Mouse (Mus musculus): Measurements from ENCODE around the gene Ssx2ip.

Ssx2ip gene

DNA sequence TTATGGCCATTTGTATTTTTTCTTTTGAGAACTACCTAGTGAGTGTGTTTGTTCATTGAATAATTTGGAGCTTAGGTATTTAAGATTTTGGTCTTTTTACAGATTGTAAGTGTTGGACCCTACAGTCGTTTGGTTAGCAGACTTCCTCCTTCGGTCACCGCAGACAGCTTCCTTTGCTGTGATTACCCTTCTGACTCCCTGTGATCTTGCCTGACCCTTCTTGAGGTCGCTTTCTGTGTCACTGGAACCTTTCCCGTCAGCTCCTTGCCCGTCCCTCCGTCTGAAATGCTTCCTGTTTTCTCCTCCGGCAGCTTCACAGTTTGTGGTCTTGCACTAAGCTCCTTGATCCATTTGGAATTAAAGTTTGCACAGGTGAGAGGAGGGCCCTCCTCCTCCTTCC lies 17.3 kb downstream of the Ssx2ip start:
- CTCF ChIA-PET = no interaction called here
- POLR2A ChIA-PET = interaction anchor here in 1 of 4 experiments (0.6 to 1.3 kb wide), 3 partner anchors 11 to 99 kb away, joined by 3 read pairs; partner anchors contain the start of gene Rpf1

- ChIA-PET POLR2A (no interaction called here), CTCF (interaction anchor here (0.5 to 3.7 kb wide), 9 partner anchors 8 to 516 kb away, joined by 3 to 14 read pairs (median 4); no protein-coding TSS in a partner anchor)
Observed at GRCm38 (mm10) chr3:146423710-146424109, 19.3 kb downstream of the Ssx2ip start.

- ChIA-PET CTCF (interaction anchor here in 3 of 4 experiments (0.5 to 3.7 kb wide), 6 partner anchors 9 to 490 kb away, joined by 3 to 14 read pairs (median 5); no protein-coding TSS in a partner anchor), POLR2A (interaction anchor here in 1 of 4 experiments (0.7 to 2.1 kb wide), 3 partner anchors 14 to 92 kb away, joined by 3 to 4 read pairs (median 3); no protein-coding TSS in a partner anchor)
Observed at GRCm38 (mm10) chr3:146424306-146424900, 20.0 kb downstream of the Ssx2ip start.

- ChIA-PET POLR2A (interaction anchor here (0.7 to 2.1 kb wide), 19 partner anchors 10 to 341 kb away, joined by 3 to 8 read pairs (median 4); partner anchors contain the start of genes Ssx2ip (in 2 of the 4), Gng5 (in 1 of the 4), Rpf1 (in 1 of the 4) and Spata1 (in 1 of the 4)), CTCF (interaction anchor here in 3 of 4 experiments (0.6 to 3.7 kb wide), 7 partner anchors 10 to 1589 kb away, joined by 3 to 14 read pairs (median 5); no protein-coding TSS in a partner anchor)
Observed at GRCm38 (mm10) chr3:146425902-146426301, 21.5 kb downstream of the Ssx2ip start.

DNA sequence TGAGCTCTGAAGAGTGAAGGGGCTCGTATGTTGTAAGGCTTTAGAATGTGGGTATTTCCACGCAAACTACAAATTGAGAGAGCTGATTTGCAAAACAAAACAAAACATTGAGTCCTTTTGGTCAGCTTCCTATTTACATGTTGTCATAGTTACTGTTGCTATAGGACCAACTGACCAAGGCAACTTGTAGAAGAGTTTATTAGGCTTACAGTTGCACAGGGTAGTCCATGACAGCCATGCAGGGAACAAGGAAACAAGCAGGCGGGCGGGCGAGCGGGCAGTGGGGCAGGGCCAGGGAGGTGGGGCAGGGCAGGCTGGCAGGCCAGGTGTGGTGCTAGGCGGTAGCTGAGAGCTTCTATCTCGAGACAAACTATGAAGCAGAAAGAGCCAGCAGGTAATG lies 22.0 kb downstream of the Ssx2ip start:
- ChIA-PET CTCF (interaction anchor here (0.5 to 3.7 kb wide), 8 partner anchors 11 to 1588 kb away, joined by 3 to 14 read pairs (median 6); no protein-coding TSS in a partner anchor), POLR2A (interaction anchor here (0.7 to 2.1 kb wide), 20 partner anchors 10 to 425 kb away, joined by 3 to 8 read pairs (median 4); partner anchors contain the start of genes Ssx2ip (in 2 of the 4), Gng5 (in 1 of the 4), Rpf1 (in 1 of the 4) and Spata1 (in 1 of the 4))

GRCm38 (mm10) chr3:146433063-146433462 lies 28.6 kb downstream of the Ssx2ip start:
- POLR2A ChIA-PET = interaction anchor here in 2 of 4 experiments (0.5 to 1.5 kb wide), 4 partner anchors 12 to 860 kb away, joined by 3 read pairs; partner anchors contain the start of gene Ctbs (in 1 of the 2)
- CTCF ChIA-PET = interaction anchor here in 1 of 4 experiments (0.6 kb wide), 1 partner anchor 34 kb away, joined by 3 read pairs; no protein-coding TSS in a partner anchor

GRCm38 (mm10) chr3:146433681-146434350 lies 29.4 kb downstream of the Ssx2ip start:
- ChIA-PET POLR2A (no interaction called here), CTCF (no interaction called here)

DNA sequence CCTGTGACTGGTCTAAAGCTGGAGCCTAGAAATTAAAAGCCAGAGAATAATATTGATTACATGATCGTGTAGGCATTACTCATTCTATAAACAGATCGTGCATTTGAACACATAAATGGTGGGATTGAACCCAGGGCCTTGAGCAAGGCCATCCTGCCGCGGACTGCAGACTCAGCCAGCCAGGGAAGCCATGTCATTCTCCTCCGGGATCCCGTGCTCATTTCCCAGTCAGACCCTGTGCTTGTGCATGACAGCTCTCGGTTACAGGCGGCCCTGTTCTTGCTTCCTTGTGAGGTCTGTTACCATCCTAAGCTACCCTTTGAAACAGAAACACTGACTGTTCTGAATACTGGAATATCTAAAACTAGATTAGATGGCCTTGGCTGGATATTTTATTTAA lies 30.2 kb downstream of the Ssx2ip start:
- ChIA-PET CTCF (no interaction called here), POLR2A (no interaction called here)

DNA sequence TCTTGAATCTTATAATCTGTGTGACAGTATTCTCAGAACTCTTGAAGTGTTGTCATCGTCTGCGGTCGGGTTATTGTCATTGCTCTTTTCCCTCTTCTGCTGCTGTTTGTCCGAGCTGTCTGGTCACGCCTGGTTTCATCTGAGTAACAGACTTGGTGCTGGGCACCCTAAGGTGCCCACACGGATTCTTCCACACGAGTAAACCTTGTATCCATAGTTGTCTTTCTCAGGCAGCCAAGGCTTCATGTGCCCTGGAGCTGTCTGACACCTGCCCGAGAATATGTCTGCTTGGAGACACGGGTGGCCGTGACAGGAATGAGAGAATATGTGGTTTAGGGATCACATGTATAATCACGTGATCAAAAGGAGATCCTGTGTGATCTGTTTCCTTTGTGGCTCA lies 31.1 kb downstream of the Ssx2ip start:
- CTCF ChIA-PET = no interaction called here

GRCm38 (mm10) chr3:146436114-146436513 lies 31.7 kb downstream of the Ssx2ip start:
- POLR2A ChIA-PET = interaction anchor here in 2 of 4 experiments (1.0 to 1.2 kb wide), 2 partner anchors 9 to 10 kb away, joined by 3 read pairs; no protein-coding TSS in a partner anchor
- CTCF ChIA-PET = no interaction called here

More for the DNA sequence above, 31.1 kb downstream of the Ssx2ip start:
- POLR2A ChIA-PET = no interaction called here

DNA sequence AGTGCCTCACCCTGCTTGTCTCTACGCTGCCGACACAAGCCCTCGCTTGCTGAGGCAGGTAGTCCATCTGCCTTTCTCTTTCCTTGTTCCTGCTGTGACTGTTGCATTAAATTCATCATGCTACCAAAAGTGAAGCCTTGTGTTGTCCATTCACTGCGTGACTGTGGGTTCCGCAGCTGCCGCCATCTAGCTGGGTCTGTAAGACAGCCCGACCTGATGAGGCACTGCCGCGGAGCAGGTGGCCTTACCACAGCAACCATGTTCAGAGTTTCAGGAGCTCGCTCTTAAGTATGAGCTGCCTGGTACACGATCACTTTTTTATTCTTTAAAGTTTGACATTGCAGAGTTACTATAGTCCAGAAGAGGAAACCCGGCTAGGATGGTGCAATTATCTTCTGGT lies 35.6 kb downstream of the Ssx2ip start:
- ChIA-PET POLR2A (no interaction called here), CTCF (interaction anchor here in 1 of 4 experiments (0.7 kb wide), 1 partner anchor 85 kb away, joined by 7 read pairs; no protein-coding TSS in a partner anchor)

GRCm38 (mm10) chr3:146440422-146440821 lies 36.0 kb downstream of the Ssx2ip start:
- ChIA-PET CTCF (interaction anchor here in 1 of 4 experiments (0.7 kb wide), 1 partner anchor 86 kb away, joined by 7 read pairs; no protein-coding TSS in a partner anchor), POLR2A (interaction anchor here in 1 of 4 experiments (0.7 kb wide), 1 partner anchor 26 kb away, joined by 3 read pairs; no protein-coding TSS in a partner anchor)

GRCm38 (mm10) chr3:146442484-146442883 lies 38.0 kb downstream of the Ssx2ip start:
- ChIA-PET CTCF (no interaction called here), POLR2A (interaction anchor here in 2 of 4 experiments (1.2 to 1.6 kb wide), 2 partner anchors 9 to 16 kb away, joined by 3 to 4 read pairs; no protein-coding TSS in a partner anchor)

GRCm38 (mm10) chr3:146442936-146443335 lies 38.5 kb downstream of the Ssx2ip start:
- ChIA-PET POLR2A (interaction anchor here in 1 of 4 experiments (1.6 kb wide), 1 partner anchor 8 kb away, joined by 3 read pairs; no protein-coding TSS in a partner anchor), CTCF (no interaction called here)

DNA sequence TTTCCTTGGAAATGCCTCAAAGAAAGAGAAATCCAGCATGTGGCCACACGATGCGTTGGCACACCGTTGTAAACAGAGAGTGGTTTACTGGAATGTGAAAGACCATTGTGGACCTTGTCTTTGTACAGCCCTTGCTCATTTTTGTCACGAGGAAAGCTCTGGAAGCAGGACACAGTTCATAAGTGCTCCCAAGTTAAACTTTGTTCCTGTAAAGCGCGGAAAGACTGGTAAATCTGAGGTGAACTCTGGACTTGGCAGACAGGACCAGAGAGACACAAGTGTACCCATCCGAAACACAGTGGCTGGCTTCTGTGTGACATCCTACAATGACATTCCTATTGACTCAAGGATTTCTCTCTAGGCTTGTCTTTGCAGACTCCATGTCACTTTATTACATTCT lies 38.9 kb downstream of the Ssx2ip start:
- ChIA-PET CTCF (no interaction called here), POLR2A (interaction anchor here in 1 of 4 experiments (1.6 kb wide), 1 partner anchor 8 kb away, joined by 3 read pairs; no protein-coding TSS in a partner anchor)

GRCm38 (mm10) chr3:146444880-146445279 lies 40.4 kb downstream of the Ssx2ip start:
- ChIA-PET CTCF (no interaction called here), POLR2A (interaction anchor here in 2 of 4 experiments (1.0 kb wide), 2 partner anchors 8 to 9 kb away, joined by 3 read pairs; no protein-coding TSS in a partner anchor)

- CTCF ChIA-PET = no interaction called here
- POLR2A ChIA-PET = interaction anchor here in 1 of 4 experiments (0.8 to 1.6 kb wide), 2 partner anchors 20 to 131 kb away, joined by 3 to 4 read pairs; no protein-coding TSS in a partner anchor
Observed at GRCm38 (mm10) chr3:146447156-146447555, 42.7 kb downstream of the Ssx2ip start.

DNA sequence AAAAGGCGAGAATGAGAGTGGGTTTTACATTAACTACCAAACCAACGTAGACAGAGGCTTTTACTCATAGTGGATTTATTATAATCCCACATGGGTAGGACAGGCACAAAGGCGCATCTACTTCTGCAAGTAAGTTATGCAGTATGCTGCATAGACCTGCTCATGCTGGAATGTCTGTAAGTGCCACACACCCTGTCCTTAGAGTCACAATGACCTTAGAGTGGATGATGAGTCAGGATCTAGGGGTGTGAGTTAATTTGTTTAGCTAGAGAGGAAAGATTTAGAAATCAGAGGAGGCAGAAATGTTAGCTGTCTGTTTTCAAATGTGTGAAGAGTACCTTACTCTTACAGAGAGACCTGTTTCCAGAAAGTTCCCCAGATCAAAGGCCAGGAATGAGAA lies 43.2 kb downstream of the Ssx2ip start:
- POLR2A ChIA-PET = interaction anchor here in 1 of 4 experiments (0.8 to 1.7 kb wide), 3 partner anchors 20 to 131 kb away, joined by 3 to 6 read pairs (median 4); partner anchors contain the start of gene Rpf1
- CTCF ChIA-PET = no interaction called here

GRCm38 (mm10) chr3:146448372-146448771 lies 43.9 kb downstream of the Ssx2ip start:
- POLR2A ChIA-PET = interaction anchor here in 1 of 4 experiments (1.7 kb wide), 1 partner anchor 73 kb away, joined by 6 read pairs; the partner anchor contains the start of gene Rpf1

More at GRCm38 (mm10) chr3:146448372-146448771, 43.9 kb downstream of the Ssx2ip start:
- CTCF ChIA-PET = interaction anchor here in 2 of 4 experiments (0.5 to 0.6 kb wide), 3 partner anchors 123 to 232 kb away, joined by 3 to 4 read pairs (median 3); no protein-coding TSS in a partner anchor
